Mouse (Mus musculus) lung, adult 10 weeks (tissue): ENCODE results near the gene Bean1. TPM values are rescaled to one million over a fixed set of nuclear protein-coding genes. Genes with fewer than 3 reads are reported as not detected.

Experiments used
- polyA plus RNA-seq: library from polyadenylated mRNA; stranded (reverse); fragments of 350-450 nt; fragmentation: Illumina TruSeq; extraction: RNeasy Lipid Tissue Mini Kit (QIAGEN cat#74804); gene quantifications from one replicate; pipeline ENCODE4 v1.2.3, GENCODE M21; 2014; ENCODE audit warnings: low read depth, low replicate concordance; ENCODE audit not compliant: insufficient read depth

The Bean1 gene
- polyA plus RNA-seq = 0.13 TPM

GRCm38 (mm10) chr8:104170118-104171049 is at the start of gene Bean1:
TSS of gene Bean1 (plus strand) at chr8:104170442.

GRCm38 (mm10) chr8:104248276-104248675 is 78.0 kb downstream of the Bean1 start, which contains the start of gene Tk2:
TSS of gene Tk2 (minus strand) at chr8:104248558.

DNA sequence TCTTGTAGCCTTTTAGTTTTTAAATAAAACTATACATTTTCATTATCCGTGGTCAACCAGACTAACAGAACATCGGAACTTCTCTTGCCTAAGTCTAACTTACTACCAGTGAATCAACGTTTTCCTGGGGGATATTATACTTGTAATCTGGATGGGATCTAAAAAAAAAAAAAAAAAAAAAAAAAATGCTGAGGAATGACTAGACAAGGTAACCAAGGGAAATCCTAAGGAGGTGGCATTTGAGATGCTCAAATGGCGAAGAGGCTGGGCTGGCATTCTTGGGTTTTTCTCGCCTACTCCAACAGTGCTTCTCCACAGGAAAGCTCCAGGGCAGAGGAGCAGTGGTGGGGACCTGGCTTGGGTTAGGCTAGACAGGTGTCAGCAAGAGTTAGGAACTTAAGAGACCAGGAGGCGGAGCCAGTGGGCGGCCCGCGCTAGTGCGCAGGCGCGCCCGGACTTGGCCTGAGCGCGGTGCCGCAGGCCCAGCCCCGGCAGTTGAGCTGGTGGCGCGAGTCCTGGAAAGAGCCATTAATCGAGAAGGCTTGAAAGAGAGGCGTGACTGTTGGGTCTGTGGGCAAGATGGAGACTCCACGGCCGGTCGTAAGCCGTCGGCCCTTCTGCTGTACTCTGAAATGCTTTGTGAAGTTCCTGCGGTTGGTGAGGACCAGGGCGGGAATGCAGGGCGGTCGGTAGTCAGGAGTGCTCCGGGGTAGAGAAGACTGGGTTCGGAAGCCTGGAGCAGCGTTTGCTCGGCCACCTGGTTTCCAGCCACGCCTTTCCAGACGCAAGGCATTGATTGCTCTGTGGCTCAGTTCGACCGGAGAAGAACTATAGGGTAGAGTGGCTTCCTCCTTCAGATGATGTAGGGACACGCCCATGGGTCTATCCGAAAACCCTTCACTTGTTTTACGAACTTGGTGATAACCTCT is 80.5 kb downstream of the Bean1 start, which contains the start of gene Cklf:
Cklf (plus strand) TSS at position 423 of the 929 bp plus-strand sequence.

Other genes with a start within 250 kb of the Bean1 start
- 154 TPM for gene Cdh5, start 68.8 kb upstream of the Bean1 start, polyA plus RNA-seq
- gene Tk2, start 78.1 kb downstream of the Bean1 start, polyA plus RNA-seq = 23.0 TPM
- gene Cklf, start 80.4 kb downstream of the Bean1 start, polyA plus RNA-seq = 16.5 TPM
- gene Cmtm2a, start 122.7 kb downstream of the Bean1 start, polyA plus RNA-seq = not detected
- not detected for gene Gm45711, start 139.6 kb downstream of the Bean1 start, polyA plus RNA-seq
- gene Cmtm1, start 139.7 kb downstream of the Bean1 start, polyA plus RNA-seq = not detected
- gene Gm11020, start 151.1 kb downstream of the Bean1 start, polyA plus RNA-seq = not detected
- gene Cmtm2b, start 151.8 kb downstream of the Bean1 start, polyA plus RNA-seq = not detected
- gene Cmtm3, start 169.0 kb downstream of the Bean1 start, polyA plus RNA-seq = 44.2 TPM
- gene Cmtm4, start 225.4 kb downstream of the Bean1 start, polyA plus RNA-seq = 10.2 TPM